Mouse (Mus musculus) cortical plate, adult 2 months (tissue): ENCODE data around the gene Gm17949. TPM values are rescaled to one million over a fixed set of nuclear protein-coding genes. Genes with fewer than 3 reads are reported as not detected.
"Not testable (repeated sequence)": the region's sequence is repeated elsewhere in the genome, so short reads cannot be mapped to it uniquely, and the experiment has no call there.

ENCODE experiments used
- H3K27ac ChIP-seq: fragments of 200-500 bp; 2 replicates; pipeline ENCODE4 v1.5.1; 2012; ENCODE audit warnings: low read length, control low read depth, inconsistent platforms; ENCODE audit not compliant: insufficient read depth
- H3K4me1 ChIP-seq: fragments of 200-500 bp; 2 replicates; pipeline ENCODE4 v1.6.1; 2011; ENCODE audit warnings: low read length; ENCODE audit not compliant: control insufficient read depth, insufficient read depth
- H3K4me3 ChIP-seq: fragments of 200-500 bp; 2 replicates; pipeline ENCODE4 v1.5.1; 2011; ENCODE audit warnings: mild to moderate bottlenecking, low read length, control low read depth; ENCODE audit not compliant: insufficient read depth
- CTCF ChIP-seq: fragments of 200-500 bp; IDR thresholded peaks from 2 replicates; pipeline ENCODE4 v1.5.1; 2011; ENCODE audit warnings: mild to moderate bottlenecking, control low read depth, low read length; ENCODE audit not compliant: insufficient read depth; ENCODE audit errors: extremely low read depth
- POLR2A ChIP-seq: fragments of 200-500 bp; IDR thresholded peaks from 2 replicates; pipeline ENCODE4 v1.6.1; 2011; ENCODE audit warnings: mild to moderate bottlenecking, low read length, control low read depth; ENCODE audit not compliant: insufficient read depth; ENCODE audit errors: extremely low read depth
- polyA plus RNA-seq: library from polyadenylated mRNA; depleted of rRNA; stranded (reverse); fragments of >200 nt; gene quantifications from 2 replicates; pipeline ENCODE4 v1.2.3, GENCODE M21; 2012

Gm17949 gene
- polyA plus RNA-seq, 1 experiment: not detected

GRCm38 (mm10) chr17:57032854-57033253, 21.6 kb downstream of the Gm17949 start:
- no peak overlapping the region for H3K27ac ChIP-seq
- peaks cover 4% of the 10 kb centered on the region for H3K4me1 ChIP-seq
- H3K4me3 ChIP-seq: no peak overlapping the region
- TF ChIP-seq CTCF (no peak), POLR2A (no peak)

DNA sequence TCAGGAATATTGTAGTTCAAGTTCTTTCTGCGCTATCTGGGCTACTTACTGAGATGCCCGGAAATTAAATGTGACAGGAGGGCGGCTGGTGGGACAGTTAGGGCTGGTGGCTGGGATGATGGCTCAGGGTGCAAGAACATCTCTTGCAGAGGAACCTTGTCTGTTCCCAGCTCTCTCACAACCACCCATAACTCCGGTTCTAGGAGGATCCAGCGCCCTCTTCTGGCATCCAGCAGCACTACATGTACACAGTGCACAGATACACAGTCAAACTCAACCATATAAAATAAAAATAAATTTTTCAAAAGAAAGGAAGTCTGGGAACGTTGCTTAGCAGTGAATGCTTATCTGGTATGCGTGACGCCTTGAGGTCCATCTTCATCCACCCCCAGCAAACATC, 27.7 kb downstream of the Gm17949 start:
- TF ChIP-seq CTCF (no peak), POLR2A (no peak)
- no peak overlapping the region for H3K27ac ChIP-seq
- 0 out of 2 replicates have a peak, but pooled peaks cover 1% of the 10 kb centered on the region for H3K4me1 ChIP-seq
- H3K4me3 ChIP-seq: no peak overlapping the region

DNA sequence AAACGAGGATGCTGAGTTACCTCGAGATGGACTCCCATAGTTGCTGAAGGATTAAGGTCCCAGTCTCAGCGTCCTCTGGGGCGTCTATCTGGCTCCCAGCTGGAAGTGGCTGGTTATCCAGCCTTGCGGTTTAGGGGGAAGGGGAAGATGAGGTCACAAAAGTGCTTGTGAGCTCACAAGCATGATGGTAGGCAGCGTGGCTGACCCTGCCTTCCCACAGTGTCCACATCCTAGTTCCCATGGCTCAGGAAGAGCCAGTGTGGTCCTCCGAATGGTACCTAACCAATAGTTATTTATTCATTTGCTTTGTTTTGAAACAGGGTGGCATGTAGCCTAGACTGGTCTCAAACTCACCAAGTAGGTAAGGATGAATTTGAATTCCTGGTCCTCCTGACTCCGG, 30.3 kb downstream of the Gm17949 start, which contains the start of gene Slc25a41:
TSS of gene Slc25a41 (minus strand) at position 101 of the 400 bp plus-strand sequence.
- no peak within 1 kb of the TSS for H3K4me3 ChIP-seq
- H3K27ac ChIP-seq: no peak within 1 kb of the TSS
- no peak for TF ChIP-seq CTCF
- TF ChIP-seq POLR2A: no peak
- 0 out of 2 replicates have a peak, but pooled peaks cover 1% of the 10 kb centered on the region for H3K4me1 ChIP-seq

GRCm38 (mm10) chr17:57047406-57047805, 36.1 kb downstream of the Gm17949 start:
- H3K27ac ChIP-seq: no peak overlapping the region
- H3K4me1 ChIP-seq: 0 out of 2 replicates have a peak, but pooled peaks cover 1% of the 10 kb centered on the region
- TF ChIP-seq CTCF (no peak), POLR2A (no peak)
- no peak overlapping the region for H3K4me3 ChIP-seq

GRCm38 (mm10) chr17:57048816-57049215, 37.5 kb downstream of the Gm17949 start:
- Histone ChIP-seq H3K27ac (no peak overlapping the region), H3K4me3 (no peak overlapping the region), H3K4me1 (no peaks in the 10 kb centered on the region)
- TF ChIP-seq CTCF (no peak), POLR2A (no peak)

GRCm38 (mm10) chr17:57051679-57052078, 40.4 kb downstream of the Gm17949 start:
- H3K27ac ChIP-seq, H3K4me3 ChIP-seq, H3K4me1 ChIP-seq: not testable (repeated sequence)

GRCm38 (mm10) chr17:57056246-57056645, 45.0 kb downstream of the Gm17949 start:
- Histone ChIP-seq H3K4me1 (peaks cover 4% of the 10 kb centered on the region; the same call in 1 of the 2 replicates), H3K27ac (no peak overlapping the region), H3K4me3 (no peak overlapping the region)
- no peak for TF ChIP-seq POLR2A
- no peak for TF ChIP-seq CTCF

GRCm38 (mm10) chr17:57058891-57059485, 47.7 kb downstream of the Gm17949 start, which contains the start of gene Crb3:
Gene Crb3, plus strand, starts transcription at chr17:57059105.
- Histone ChIP-seq H3K4me1 (peaks cover 4% of the 10 kb centered on the region; the same call in 1 of the 2 replicates), H3K27ac (peak within 1 kb of the TSS; percentile 96), H3K4me3 (peak within 1 kb of the TSS; percentile 98)
- TF ChIP-seq CTCF: no peak
- no peak for TF ChIP-seq POLR2A

- TF ChIP-seq POLR2A (no peak), CTCF (no peak)
- H3K4me3 ChIP-seq: peak within 1 kb of the TSS; percentile 98
Measured at GRCm38 (mm10) chr17:57059486-57059977, 48.3 kb downstream of the Gm17949 start, which contains the start of gene Slc25a23. Gene Slc25a23, minus strand, starts transcription at chr17:57059863.

DNA sequence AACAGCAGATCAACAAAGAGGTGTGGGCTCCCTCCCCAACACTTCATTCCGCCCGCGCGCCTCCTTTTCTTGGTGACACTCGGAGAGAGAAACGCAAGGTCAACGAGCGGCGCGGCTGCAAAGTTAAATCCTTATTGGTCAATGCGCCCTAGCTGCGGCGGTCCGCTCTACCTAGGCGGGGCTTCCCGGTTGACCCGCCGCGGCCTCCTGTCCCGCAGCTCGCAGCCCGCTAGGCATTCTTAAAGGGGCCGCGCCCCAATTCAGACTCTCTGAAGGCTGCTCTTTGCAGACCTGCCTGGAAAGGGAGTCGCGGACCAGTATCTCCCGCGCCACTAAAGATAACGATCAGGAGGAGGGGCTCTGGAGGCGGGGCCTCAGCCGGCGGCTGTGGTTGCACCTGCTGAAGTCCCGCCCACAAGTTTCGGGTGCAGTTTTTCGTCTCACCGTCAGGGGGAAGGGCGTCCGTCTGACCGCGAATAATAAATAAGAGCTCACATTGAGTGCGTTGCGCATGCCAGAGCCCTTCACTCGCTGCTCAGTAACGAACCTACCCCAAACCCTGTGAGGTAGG, 49.0 kb downstream of the Gm17949 start:
- Histone ChIP-seq H3K4me1 (peaks cover 4% of the 10 kb centered on the region; the same call in 1 of the 2 replicates), H3K27ac (peak overlapping the region; percentile 76; the same call in 1 of the 2 replicates), H3K4me3 (peak overlapping the region; percentile 98)
- TF ChIP-seq POLR2A (peak; percentile 46; the same call in 1 of the 2 replicates), CTCF (peak; percentile 53)

More at GRCm38 (mm10) chr17:57059486-57059977, 48.3 kb downstream of the Gm17949 start, which contains the start of gene Slc25a23:
- H3K4me1 ChIP-seq: peaks cover 4% of the 10 kb centered on the region; the same call in 1 of the 2 replicates
- H3K27ac ChIP-seq: peak within 1 kb of the TSS; percentile 96
